Mouse (Mus musculus) ES-E14 (cell line): ENCODE measurements around the gene Cfap77. TPM values are rescaled to one million over a fixed set of nuclear protein-coding genes. Genes with fewer than 3 reads are reported as not detected.

Experiments used
- DNase-seq: peaks from one replicate; pipeline ENCODE4 v3.0.0-alpha.2; 2013; ENCODE audit warnings: low read depth, low spot score
- H3K27ac ChIP-seq: 2 replicates; pipeline ENCODE4 v1.5.1; 2012; ENCODE audit warnings: low read depth, mild to moderate bottlenecking, low read length, moderate library complexity, mixed read lengths; ENCODE audit not compliant: poor library complexity, insufficient read depth, severe bottlenecking
- H3K36me3 ChIP-seq: 2 replicates; pipeline ENCODE4 v1.6.1; 2012; ENCODE audit warnings: mild to moderate bottlenecking, low read length, moderate library complexity, mixed read lengths; ENCODE audit not compliant: control insufficient read depth, poor library complexity, insufficient read depth, severe bottlenecking
- H3K4me1 ChIP-seq, 2 experiments: fragments of 150-350 bp in 1 of 2; sonication (generic) in 1 of 2; 2 replicates each; pipeline ENCODE4 v1.6.1; 2012; ENCODE audit warnings: low read length in 2 of 2, mild to moderate bottlenecking in 1 of 2, mixed read lengths in 1 of 2; ENCODE audit not compliant: control insufficient read depth in 2 of 2, insufficient read depth in 2 of 2, poor library complexity in 1 of 2
- H3K4me3 ChIP-seq, 2 experiments: fragments of 150-350 bp in 1 of 2; sonication (generic) in 1 of 2; 2 replicates each; pipeline ENCODE4 v1.5.1; 2012; ENCODE audit warnings: low read length in 2 of 2, low read depth in 1 of 2, mild to moderate bottlenecking in 1 of 2, mixed read lengths in 1 of 2; ENCODE audit not compliant: insufficient read depth in 1 of 2, poor library complexity in 1 of 2, severe bottlenecking in 1 of 2
- H3K9ac ChIP-seq: 2 replicates; pipeline ENCODE4 v1.6.1; 2012; ENCODE audit warnings: low read depth, mild to moderate bottlenecking, low read length, mixed read lengths; ENCODE audit not compliant: poor library complexity, insufficient read depth, severe bottlenecking
- H3K9me3 ChIP-seq: fragments of 150-350 bp; sonication (generic); 2 replicates; pipeline ENCODE4 v1.6.1; 2012; ENCODE audit warnings: low read depth, mild to moderate bottlenecking, low read length; ENCODE audit not compliant: control insufficient read depth, insufficient read depth
- CHD2 ChIP-seq: IDR thresholded peaks from 2 replicates; pipeline ENCODE4 v1.6.1; 2014; ENCODE audit warnings: mild to moderate bottlenecking, low read depth, low read length, inconsistent platforms
- HCFC1 ChIP-seq: IDR thresholded peaks from 2 replicates; pipeline ENCODE4 v1.6.1; 2012; ENCODE audit warnings: low read length, inconsistent platforms, borderline replicate concordance; ENCODE audit not compliant: insufficient read depth
- MAFK ChIP-seq: IDR thresholded peaks from 2 replicates; pipeline ENCODE4 v1.6.1; 2014; ENCODE audit warnings: mild to moderate bottlenecking, low read depth, low read length, inconsistent platforms; ENCODE audit not compliant: insufficient read depth
- ZC3H11A ChIP-seq: IDR thresholded peaks from 2 replicates; pipeline ENCODE4 v1.6.1; 2012; ENCODE audit warnings: low read depth, mild to moderate bottlenecking, inconsistent platforms, low read length, borderline replicate concordance
- ZNF384 ChIP-seq: IDR thresholded peaks from 2 replicates; pipeline ENCODE4 v1.6.1; 2012; ENCODE audit warnings: low read depth, low read length, inconsistent platforms
- in situ Hi-C, 2 experiments: fragments of 600-800 bp; cut with MboI; formaldehyde crosslinking; loops; one replicate each; pipeline ENCODE4 v1.15.1; 2025; ENCODE audit warnings: low sequenced_read_pairs in 2 of 2, inconsistent platforms in 1 of 2; ENCODE audit not compliant: unreplicated experiment in 2 of 2
- total RNA-seq: library from RNA; depleted of rRNA; stranded (reverse); fragments of 300-350 nt; gene quantifications from 2 replicates; pipeline ENCODE4 v1.2.3, GENCODE M21; 2012

Cfap77 gene
- total RNA-seq, 1 experiment, result 1.0 TPM

GRCm38 (mm10) chr2:28912039-28912700 is 142.7 kb downstream of the Cfap77 start:
- TF ChIP-seq CHD2 (no peak), ZNF384 (no peak), HCFC1 (no peak), ZC3H11A (no peak), MAFK (no peak)
- no peak for DNase-seq
- Histone ChIP-seq H3K4me3 (peak overlapping the region in 1 of 2 experiments; percentile 36; a peak in 1 of 4 replicates), H3K36me3 (no peaks in the 10 kb centered on the region), H3K9me3 (no peaks in the 10 kb centered on the region), H3K4me1 (peaks cover 0 to 6% of the 10 kb centered on the region in 2 experiments; a peak in 2 of 4 replicates), H3K27ac (no peak overlapping the region), H3K9ac (no peak overlapping the region)
- in situ Hi-C loops, result loop anchor here in 1 of 2 experiments (25.0 kb wide), 1 partner anchor 325 kb away; no protein-coding TSS in a partner anchor

GRCm38 (mm10) chr2:28911331-28912038 is 143.4 kb downstream of the Cfap77 start:
- Histone ChIP-seq H3K9me3 (no peaks in the 10 kb centered on the region), H3K4me1 (peaks cover 0 to 6% of the 10 kb centered on the region in 2 experiments; a peak in 2 of 4 replicates), H3K9ac (no peak overlapping the region), H3K36me3 (no peaks in the 10 kb centered on the region), H3K4me3 (peak overlapping the region in 1 of 2 experiments; percentile 36; a peak in 1 of 4 replicates), H3K27ac (no peak overlapping the region)
- no peak for DNase-seq
- TF ChIP-seq MAFK (no peak), ZNF384 (no peak), ZC3H11A (no peak), CHD2 (no peak), HCFC1 (no peak)
- in situ Hi-C loops, result loop anchor here in 1 of 2 experiments (25.0 kb wide), 1 partner anchor 326 kb away; no protein-coding TSS in a partner anchor

DNA sequence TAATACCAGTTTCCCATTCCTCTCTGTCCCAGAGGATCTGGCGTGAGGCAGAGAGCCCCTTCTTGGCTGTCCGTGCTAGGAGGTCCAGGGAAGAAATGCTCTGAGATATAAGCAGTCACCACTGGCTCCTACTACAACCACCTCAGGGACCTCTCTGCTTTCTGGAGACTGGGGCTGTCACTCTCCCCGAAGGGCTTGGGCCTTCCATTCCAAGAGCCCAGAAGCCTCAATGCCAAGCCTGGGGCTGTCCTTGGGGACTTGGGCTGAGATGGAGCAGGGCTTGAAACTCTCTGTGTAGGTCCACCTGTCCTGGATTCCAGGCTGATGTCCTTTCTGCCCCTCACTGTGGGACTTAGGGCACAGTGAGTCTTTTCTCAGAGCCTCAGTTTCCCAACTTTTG is 144.0 kb downstream of the Cfap77 start:
- TF ChIP-seq ZC3H11A (no peak), ZNF384 (no peak), HCFC1 (no peak), CHD2 (no peak), MAFK (no peak)

GRCm38 (mm10) chr2:28909818-28910710 is 144.8 kb downstream of the Cfap77 start:
- TF ChIP-seq ZNF384 (no peak), ZC3H11A (no peak), CHD2 (no peak), HCFC1 (no peak), MAFK (no peak)
- Histone ChIP-seq H3K9me3 (no peaks in the 10 kb centered on the region), H3K36me3 (no peaks in the 10 kb centered on the region), H3K4me1 (peaks cover 0 to 4% of the 10 kb centered on the region in 2 experiments; a peak in 2 of 4 replicates), H3K4me3 (peak overlapping the region; percentile 48 to 49; a peak in 2 of 4 replicates), H3K27ac (no peak overlapping the region), H3K9ac (0 out of 2 replicates have a peak overlapping the region, but pooled peaks have one; percentile 2)
- no peak for DNase-seq
- in situ Hi-C loops, result loop anchor here in 1 of 2 experiments (25.0 kb wide), 1 partner anchor 327 kb away; no protein-coding TSS in a partner anchor

More for the DNA sequence above, 144.0 kb downstream of the Cfap77 start:
- Histone ChIP-seq H3K9me3 (no peaks in the 10 kb centered on the region), H3K36me3 (no peaks in the 10 kb centered on the region), H3K9ac (no peak overlapping the region), H3K27ac (no peak overlapping the region), H3K4me1 (peaks cover 0 to 6% of the 10 kb centered on the region in 2 experiments; a peak in 2 of 4 replicates), H3K4me3 (peak overlapping the region in 1 of 2 experiments; percentile 36; a peak in 1 of 4 replicates)
- in situ Hi-C loops, result loop anchor here in 1 of 2 experiments (25.0 kb wide), 1 partner anchor 326 kb away; no protein-coding TSS in a partner anchor
- no peak for DNase-seq
